Mouse (Mus musculus): ENCODE measurements around the gene Sema5a.

- no peak for TF ChIP-seq POLR2A (IDR thresholded peaks at IDR 0.05; ENCODE audit: borderline replicate concordance, extremely low read depth, insufficient read depth, insufficient read length, poor library complexity, severe bottlenecking)
- no peak for TF ChIP-seq CTCF (IDR thresholded peaks at IDR 0.05; ENCODE audit: borderline replicate concordance, extremely low read depth, insufficient read depth, insufficient read length)
Observed at GRCm38 (mm10) chr15:32676446-32676845, 431.8 kb downstream of the Sema5a start.

Data from brain, embryonic 14.5 days (tissue).